Mouse (Mus musculus) cerebellum, adult 9-10 months (tissue): Measurements from ENCODE around the gene Polr2l.
A peak's percentile ranks its signal among the peaks of the same experiment; 100 is the strongest.

Experiments
- DNase-seq: peaks from one replicate; pipeline ENCODE4 v3.0.0; 2022

Gene Polr2l

DNA sequence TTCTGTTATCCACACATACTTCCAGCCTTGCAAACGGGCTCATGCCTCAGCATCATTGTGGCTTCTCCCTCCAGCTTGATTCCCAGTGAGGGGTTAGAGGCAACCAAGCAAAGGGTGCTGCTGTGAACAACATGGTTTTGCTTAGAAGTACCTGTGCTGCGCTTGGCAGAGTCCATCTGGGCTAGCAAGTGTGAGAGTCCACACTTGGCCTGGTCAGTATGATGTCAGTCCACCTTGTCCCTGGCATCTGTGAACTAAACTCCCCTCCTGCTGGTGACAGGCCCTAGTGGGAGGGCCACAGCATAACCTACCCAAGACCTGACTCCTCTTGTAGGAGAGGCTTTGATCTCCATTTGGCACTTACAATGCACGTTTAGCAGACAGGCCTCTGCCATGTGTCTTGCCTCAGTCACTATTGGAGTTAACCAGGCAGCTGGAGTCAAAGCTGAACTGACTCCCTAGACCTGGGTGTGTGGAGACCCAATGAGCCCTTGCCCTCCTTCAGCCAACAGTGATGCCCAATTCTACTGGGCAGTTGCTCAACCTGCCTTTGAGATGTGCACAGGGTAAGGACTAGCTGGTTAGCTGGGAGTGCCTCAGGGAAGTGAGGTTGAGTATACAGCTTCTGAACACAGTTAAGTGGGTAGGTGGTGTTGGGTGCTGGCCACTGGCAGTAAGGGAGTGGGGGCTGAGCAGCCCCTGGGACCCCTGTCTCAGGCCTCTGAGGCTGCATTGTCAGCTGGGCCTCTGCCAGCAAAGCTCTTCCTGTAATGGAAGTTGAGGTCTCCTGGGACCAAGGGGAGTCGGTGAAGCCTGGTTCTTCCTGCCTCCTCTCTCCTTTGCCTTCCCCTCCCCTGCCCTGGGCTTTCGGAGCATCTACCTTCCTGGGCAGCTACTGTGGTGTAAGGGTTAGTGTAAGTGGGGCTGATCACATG, 9.5 kb upstream of the Polr2l start:
- no peak for DNase-seq

DNA sequence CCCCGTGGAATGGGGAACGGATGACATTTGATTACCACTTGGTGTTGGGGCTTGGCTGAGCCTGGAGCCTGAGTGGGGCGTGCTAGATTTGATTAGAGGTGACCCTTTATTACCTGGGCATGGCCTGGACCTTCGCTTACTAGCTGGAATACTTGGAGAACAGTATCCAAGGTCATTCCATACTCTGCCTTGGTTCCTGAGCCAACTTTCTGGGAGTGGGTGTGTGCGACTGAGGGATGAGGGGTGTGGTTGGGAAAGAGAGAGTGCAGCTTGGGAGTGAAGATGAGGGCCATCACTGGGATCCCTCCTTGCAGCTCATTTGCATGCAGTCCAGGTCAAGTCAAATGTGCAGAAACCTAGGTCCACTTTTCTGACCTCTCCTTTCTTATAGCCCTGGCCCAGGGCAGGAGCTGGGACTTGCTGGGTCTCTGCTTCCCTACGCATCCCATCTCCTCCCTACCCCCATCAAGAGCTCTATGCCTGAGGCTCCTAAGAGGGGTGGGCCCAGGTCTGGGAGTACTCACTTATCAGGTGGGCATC, 8.3 kb upstream of the Polr2l start:
- no peak for DNase-seq

DNA sequence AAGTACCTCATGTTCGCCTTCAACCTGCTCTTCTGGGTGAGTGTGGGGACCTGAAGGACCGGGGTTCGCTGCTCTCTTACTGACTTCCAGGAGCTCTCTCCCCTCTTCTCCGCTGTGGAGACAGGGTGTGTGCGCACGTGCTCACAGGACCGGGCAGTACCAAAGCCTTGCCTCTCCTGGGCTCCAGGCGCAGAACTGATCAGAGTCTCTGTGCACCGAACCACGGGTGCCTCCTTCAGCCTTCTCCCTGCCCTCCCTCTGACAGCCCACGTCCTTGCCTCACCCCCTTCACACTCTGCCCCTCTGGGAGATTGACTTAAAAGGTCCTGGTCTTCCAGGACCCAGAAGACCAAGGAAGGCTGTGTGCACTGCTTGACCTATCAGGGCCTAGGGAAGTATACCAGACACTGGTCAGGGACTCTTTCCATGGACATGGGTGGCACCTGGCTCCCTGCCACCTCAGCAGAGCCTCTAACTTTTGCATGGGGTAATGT, 7.6 kb upstream of the Polr2l start:
- DNase-seq, result no peak

DNA sequence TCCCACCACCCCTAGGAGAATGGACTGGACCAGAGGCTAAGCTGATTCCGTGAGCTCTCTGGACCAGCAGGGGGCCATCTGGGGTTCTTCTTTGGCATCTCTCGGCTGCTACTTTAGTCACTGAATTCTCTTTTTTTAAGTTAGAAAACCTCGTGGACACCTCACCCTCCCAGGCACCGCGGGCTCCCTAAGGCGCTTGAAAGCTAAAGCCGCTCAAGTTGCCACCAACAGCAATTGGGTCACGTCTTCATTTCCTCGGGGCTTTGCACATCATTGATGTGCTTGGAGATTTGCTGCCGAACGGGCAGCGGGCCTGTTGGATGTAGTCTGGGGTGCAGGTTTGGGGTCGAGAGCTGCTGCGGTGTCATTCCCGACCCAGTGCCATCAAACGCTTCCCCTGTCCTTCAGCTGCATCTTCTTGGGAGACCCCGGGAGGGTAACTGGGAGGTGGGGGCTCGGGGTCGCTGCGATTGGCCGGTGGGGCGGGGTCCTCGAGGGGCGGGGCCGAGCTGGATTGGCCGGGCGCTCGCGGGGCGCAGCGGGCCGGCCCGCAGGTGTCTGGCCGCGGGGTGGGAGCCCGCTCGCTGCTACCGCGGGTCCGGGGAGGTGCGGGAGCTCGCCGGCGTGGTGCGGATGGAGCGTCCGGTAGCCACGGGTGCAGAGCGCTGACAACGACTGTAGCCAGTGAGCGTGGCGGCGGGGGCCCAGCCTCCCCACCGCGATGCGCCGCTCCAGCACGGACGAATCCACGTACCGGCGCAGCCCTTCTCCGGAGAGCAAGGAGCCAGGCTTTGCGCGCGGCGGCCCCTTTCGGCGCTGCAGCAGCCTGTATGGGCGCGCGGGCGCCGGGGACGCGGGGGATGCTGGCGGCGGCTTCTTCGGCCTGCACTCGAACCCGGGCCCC, 6.8 kb upstream of the Polr2l start:
- peak; percentile 85 for DNase-seq

DNA sequence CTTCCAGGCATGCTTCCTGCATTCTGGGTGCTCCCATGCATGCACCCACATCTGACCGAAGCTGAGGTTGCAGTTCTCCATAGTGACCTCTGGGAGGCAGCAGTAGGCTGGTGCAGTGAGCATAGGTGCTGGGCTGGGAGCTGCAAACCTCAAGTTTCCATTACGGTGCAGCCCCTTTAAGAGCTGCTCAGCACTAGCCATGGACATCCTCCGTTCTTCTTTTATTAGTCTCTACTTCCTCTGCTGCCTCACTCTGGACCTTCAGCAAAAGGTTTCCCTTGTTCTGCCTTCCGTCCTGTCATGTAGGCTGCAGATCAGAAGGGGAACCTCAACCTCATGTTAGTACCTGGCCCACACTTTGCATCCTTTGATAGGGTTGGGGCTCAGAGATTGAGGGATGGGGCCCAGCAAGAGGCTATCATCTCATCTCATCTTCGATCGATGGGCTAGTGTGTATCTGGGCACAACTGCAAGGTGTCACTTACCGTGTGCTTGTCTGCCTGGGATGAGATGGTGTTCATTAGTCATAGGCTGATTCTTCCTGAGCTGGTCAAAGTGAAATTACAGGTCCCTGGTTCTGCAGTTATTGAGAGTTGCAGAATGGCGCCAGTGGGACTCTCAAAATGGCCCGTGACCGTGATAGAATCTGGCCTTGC, 6.0 kb upstream of the Polr2l start:
- peak; percentile 94 for DNase-seq

DNA sequence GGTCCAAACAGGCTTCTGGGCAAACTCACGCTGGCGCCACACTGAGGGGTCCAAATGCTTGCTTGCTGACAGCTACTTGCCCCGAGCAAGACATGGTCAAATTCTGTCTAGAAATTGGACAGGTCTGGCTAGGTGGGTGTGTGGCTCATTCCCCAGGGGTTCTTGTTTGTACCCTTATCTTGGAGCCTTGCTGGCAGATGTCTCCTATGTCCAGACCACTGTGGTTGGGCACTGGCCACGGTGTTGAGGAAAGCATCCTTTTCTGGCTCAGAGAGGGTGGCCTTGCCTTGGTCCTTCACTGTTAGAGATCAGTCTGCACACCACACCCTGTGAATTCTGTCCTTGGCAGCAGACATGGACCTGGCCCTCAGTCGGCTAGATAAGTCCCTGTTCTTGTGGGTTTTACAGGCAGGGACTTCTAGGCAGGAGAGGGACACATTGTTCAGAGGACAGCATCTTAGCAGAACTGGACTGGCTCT, 3.4 kb upstream of the Polr2l start:
- no peak for DNase-seq

DNA sequence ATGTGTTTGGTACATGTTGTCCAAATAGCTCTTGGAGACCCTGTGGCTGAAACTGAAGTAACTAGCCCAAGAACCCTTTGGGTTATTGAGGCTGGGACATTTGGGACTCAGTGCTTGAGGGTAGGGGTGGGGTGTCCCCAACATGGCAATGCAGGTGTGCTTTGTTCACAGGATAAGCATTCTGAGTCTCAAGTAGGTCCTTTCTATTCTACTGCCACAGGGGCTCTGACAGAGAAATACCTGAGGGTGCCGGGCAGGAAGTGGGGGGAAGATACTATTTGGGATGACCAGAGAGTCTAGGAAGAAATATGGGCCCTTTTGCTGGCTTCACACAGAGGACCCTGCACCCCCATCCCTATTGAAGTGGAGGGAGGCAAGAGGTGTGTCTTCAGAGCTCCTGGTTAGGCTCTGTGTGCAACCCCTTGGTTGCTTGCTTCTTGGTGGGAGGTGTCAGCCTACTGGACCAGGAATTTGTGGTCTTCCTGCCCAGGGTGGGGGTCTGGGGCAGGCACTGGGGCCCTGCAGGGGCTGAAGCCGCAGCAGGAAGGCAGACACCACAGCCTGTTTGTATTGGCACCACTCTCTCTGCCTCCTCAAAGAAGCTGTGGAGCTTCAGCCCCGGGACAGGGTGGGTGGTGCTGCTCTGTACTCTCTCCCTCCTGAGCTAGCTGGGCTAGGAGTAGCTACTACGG, 2.8 kb upstream of the Polr2l start:
- DNase-seq, result no peak

DNA sequence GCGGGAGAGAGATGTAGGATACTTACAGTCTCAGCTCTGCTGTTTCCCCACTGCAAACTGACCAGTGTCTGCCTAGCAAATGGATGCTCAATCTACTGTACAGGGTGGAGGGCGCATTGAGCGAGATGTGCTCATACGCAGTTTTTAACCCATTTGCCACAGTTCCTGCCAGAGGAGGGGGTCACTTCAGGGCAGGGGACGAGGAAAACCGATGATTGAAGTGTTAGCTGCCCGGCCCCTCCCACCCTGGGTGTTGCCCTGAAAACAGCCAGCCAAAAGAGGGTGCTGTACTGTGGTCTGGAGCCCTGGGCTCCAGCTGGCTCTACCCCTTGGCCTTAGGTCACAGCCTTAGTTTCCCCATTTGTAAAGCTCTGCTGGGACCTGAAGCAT, 2.0 kb upstream of the Polr2l start:
- DNase-seq, result no peak

DNA sequence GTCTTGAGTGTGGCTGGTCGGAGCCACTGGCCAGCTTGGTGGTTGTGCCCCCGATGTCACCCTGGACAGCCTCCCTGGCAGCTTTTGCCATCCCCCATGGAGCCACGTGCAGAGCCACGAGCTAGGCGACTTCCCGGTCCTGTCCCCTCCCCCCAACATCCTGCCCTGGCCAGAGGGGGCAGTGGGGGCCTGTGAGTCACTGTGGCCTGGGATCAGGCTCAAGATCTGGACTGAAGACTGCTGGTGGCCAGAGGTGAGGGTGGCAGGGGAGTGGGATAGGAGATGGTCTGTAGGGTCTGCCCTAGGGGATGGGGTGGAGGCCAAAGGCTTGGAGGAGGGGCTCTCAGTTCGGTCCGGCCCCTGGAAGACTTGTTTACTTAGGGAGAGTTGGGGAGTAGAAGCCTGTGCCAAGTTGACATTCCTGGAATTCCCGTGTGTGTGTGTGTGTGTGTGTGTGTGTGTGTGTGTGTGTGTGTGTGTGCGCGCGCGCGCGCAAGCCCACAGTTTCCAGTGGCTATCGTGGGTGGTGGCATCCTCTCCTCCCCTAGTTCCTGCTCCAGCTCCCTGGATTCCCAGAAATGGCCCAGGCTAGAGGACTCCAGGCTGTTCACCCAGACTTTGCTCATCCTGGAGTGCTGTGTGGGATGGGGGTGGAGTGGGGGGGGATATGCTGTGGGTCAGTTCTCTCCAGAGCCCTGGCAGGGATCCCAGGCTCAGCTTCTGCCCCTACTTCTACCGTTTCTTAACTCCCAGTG, 1.5 kb upstream of the Polr2l start:
- DNase-seq, result no peak

DNA sequence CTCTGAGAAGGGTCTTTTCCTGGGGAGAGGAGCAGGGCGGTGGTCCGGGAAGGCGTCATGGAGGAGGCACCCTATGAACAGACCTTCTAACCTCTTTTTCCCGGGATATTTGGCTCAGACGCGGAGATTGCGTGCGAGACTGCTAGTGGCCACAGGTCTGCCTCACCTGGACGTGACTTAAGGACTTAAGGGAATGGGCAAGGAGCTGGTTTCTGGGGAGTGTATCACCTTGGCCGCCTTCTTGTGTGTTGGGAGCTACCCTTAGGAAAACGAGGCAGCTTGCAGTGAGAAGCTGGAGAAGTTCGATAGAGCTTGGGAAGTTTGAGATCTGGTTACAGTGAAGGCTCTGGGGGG, 850 bp upstream of the Polr2l start:
- DNase-seq, result no peak

DNA sequence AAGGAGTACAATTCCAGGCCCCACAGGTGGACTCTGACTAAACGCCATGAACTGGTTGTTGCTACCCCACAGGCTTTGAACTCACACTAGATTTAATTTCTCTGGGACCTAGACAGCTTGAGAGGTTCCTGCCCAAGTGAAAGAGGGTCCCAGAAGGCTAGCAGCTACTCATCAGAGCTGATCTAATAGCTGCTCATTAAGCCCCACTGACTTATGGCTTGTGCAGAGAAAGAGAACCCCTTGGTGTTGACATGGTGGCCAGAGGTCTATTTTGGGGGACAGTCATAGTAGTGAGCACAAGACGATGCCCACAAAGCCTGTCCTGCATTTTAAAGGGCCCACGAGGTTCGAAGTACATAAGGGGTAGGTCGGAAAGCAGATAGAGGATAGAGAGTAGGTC, 772 bp downstream of the Polr2l start:
- no peak for DNase-seq

DNA sequence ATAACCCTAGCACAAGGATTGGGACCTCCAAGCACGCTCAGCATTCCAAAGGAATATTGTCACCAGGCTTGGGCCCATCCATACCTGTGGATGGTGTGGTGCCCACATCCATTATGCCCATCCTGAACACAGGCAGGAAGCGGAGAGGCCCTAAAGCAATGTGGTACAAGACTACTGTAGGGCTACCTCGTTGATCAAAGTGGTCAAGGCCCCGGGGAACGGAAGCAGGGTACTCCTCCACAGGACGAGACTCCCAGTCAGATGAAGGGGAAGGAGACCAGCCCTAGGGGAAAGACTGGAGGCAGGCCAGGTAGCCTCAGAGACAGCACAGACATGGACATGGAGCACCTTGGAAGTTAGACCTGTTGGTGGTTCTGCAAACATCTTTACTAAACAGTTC, 2.2 kb downstream of the Polr2l start:
- DNase-seq, result no peak

DNA sequence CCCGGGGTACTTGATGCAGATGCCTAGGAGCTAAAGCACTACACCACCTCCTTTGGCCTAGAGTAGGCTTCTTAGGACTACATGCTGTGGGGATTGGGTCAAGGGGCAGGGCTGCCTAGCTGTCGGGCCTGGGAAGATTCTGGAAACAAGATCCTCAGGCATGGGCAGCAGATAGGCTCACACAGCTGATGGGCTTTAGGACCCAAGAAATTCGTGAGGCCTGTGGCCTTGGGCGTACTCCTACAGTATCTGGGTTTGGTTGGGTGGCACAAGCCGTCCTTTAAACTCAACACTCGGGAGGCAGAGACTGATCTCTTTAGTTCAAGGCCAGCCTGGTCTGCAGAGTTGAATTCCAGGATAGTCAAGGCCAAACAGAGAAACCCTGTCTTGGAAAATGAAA, 2.7 kb downstream of the Polr2l start:
- DNase-seq, result no peak

DNA sequence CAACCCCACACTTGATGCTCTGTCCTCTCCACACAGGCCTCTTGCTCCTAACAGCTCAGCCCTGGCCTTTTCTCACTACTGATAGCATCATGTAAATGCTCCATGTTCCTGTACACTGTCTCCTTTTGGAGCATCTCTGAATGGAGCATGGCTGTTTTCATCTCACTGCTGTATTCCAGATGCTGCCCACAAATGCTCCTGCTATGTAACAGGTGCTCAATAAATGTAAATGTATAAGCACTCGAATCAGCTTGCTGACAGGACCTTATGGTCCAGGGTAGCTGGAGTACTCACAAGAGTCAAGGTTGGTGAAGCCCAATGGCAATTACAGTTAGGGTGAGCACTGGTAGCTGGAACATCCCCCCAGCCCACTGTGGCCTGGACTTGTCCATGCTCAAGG, 3.7 kb downstream of the Polr2l start:
- no peak for DNase-seq

DNA sequence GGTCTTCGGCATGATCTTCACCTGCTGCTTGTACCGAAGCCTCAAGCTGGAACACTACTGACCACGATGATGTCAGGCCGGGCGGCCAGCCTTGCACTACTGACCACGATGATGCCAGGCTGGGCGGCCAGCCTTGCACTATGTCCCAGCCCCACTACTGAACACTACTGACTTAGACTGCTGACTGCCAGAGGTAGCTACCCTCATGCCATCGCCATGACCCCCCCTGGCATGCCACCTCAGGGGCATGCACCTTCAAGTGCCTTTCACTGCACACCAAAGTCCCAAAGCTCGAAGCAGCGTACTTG, 4.3 kb downstream of the Polr2l start:
- DNase-seq, result no peak

DNA sequence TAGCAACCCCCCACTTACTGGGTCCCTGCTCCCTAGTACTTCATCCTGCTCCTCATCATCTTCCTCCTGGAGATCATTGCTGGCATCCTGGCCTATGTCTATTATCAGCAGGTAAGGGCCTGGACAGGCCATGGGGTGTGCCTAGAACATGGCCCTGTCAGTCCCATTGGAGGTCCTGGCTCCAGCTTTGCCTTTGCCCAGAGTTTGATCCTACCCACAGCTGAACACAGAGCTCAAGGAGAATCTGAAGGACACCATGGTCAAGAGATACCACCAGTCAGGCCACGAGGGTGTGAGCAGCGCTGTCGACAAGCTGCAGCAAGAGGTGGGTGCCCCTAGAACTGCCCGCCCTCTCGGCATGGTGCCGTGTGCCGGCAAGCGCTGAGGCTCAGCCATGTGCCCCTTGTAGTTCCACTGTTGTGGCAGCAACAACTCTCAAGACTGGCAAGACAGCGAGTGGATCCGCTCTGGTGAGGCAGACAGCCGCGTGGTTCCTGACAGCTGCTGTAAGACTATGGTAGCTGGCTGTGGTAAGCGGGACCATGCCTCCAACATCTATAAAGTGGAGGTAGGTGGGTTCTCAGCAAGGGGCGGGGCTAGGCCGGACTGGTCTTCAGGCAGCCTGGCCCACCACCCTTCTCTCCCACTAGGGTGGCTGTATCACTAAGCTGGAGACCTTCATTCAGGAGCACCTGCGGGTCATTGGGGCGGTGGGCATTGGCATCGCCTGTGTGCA, 4.9 kb downstream of the Polr2l start:
- no peak for DNase-seq

DNA sequence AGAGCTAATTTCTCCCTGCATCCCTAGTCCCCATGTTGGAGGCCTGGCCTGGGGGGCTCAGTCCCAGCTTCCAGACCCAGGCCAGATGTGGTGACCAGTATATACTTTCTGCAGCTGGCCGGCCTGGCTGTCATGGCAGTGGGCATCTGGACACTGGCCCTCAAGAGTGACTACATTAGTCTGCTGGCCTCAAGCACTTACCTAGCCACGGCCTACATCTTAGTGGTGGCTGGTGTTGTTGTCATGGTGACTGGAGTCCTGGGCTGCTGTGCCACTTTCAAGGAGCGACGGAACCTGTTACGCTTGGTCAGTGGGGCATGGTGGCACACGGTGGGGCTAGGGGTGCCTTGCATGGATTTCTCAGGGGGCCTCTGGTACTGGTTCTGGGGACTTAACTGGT, 5.6 kb downstream of the Polr2l start:
- no peak for DNase-seq

DNA sequence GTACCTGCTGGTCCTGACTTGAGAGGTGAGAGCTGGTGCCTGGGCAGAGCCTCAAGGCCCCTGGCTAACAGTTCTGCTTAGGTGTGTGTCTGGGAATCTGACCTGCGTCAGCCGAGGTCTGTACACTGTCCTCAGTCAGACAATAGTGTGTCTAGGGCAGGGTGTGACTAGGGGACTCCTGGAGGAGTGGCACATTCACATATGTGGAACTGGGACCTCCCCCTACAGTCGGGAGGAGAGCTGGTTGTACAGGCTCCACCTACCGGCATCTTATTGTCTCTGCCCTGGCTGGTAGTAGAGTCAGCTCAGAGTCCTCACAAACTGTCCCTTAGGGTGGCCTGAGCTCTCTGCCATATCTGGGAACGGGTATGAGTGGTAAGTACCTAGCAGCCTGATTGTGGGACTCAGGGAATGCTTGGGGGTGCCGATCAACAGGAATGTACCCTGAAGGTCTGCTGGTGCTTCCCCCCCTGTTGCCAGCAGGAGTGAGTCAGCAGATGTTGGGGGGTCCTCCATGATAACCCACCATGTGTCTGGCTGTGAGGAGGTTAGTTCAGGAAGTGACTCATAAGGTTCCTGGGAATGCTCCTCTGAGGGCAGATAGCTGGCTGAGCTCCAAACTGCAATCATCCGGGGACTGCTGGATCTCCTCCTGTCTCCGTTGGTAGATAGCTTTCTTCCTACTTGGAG, 6.3 kb downstream of the Polr2l start:
- DNase-seq, result no peak

DNA sequence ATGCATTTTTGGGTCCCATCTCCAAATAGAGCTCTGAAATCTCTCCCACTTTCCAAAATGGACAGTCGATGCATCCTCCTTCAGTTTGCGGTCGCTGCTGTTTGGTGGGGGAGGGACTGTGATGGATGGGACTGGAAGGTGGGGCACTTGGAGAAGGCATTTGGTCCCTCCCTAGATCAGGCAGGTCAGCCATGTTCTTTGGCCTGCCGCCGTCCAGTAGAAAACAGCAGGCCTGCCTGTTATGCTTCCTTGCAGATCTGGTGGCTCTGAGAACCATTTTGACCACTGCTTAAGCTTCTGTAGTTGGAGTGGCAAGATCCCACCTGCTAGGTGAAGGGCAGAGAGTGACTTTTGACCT, 6.8 kb downstream of the Polr2l start:
- DNase-seq, result no peak

DNA sequence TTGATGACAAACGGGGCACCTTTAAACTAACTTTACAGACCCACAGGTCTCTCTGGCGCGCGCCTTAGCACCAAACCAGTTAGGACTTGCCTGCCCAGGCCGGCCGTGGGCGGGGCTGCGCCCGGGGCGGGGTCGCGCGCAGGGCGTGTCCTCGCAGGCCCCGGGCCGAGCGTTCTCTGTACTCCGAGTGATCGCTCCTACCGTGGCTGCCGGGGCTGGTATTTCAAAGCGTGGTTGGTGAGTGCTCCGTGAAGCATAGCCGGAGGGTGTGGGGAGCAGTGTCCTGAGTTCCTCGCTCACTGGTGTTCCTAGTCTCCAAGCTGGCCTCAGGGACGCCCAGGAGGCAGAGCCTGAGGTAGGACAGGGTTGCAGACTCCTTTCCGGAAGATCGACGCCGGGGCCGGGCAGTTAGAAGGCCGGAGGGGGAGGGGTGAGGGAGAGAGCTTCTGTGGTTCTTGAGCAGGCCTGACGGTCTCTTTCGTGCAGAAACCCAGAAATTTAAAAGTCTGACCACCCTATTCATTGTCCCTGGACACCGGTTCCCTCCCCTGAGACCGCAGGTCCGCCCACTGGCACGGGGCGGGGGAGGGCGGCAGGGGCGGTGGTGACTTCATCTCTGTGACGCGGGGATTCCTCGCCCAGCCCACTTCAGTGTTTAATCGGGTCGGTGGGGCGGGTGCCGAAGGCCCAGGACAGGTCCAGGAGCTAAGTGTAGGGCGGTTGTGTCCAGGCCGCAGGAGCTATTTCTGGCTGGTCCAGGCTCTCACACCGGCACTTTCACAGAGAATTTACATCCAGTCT, 7.5 kb downstream of the Polr2l start, which contains the start of gene Cd151:
Gene Cd151 (plus strand): TSS at position 163 of the 801 bp plus-strand sequence.
- DNase-seq, result no peak
